Mouse (Mus musculus) urinary bladder, adult 18-20 months (tissue): ENCODE data around the gene B3galt5.

Source experiments
- DNase-seq, 2 experiments: peaks; one replicate each; pipeline ENCODE4 v3.0.0; 2022; ENCODE audit warnings: low spot score in 2 of 2, mixed read lengths in 2 of 2

The B3galt5 gene

GRCm38 (mm10) chr16:96235366-96235970 is at the start of gene B3galt5:
B3galt5 (plus strand) TSS chr16:96235801.
- no peak for DNase-seq

GRCm38 (mm10) chr16:96187619-96188018 is 48.0 kb upstream of the B3galt5 start:
- no peak for DNase-seq

GRCm38 (mm10) chr16:96191531-96192506 is 43.8 kb upstream of the B3galt5 start, which contains the start of gene Lca5l:
Lca5l (minus strand) TSS chr16:96192271.
- DNase-seq = peak; percentile 98 to 99

- peak; percentile 32 to 45 for DNase-seq
Measured at GRCm38 (mm10) chr16:96199913-96200701, 35.5 kb upstream of the B3galt5 start, which contains the start of gene Sh3bgr. Sh3bgr (plus strand) TSS chr16:96200450.

- no peak for DNase-seq
Measured at GRCm38 (mm10) chr16:96200702-96201028, 34.9 kb upstream of the B3galt5 start.

GRCm38 (mm10) chr16:96201485-96202232 is 33.9 kb upstream of the B3galt5 start:
- no peak for DNase-seq

GRCm38 (mm10) chr16:96209789-96210188 is 25.8 kb upstream of the B3galt5 start:
- DNase-seq = no peak

- no peak for DNase-seq
Measured at GRCm38 (mm10) chr16:96210856-96211255, 24.7 kb upstream of the B3galt5 start.

- DNase-seq = no peak
Measured at GRCm38 (mm10) chr16:96213027-96213426, 22.6 kb upstream of the B3galt5 start.

GRCm38 (mm10) chr16:96221491-96221890 is 14.1 kb upstream of the B3galt5 start:
- no peak for DNase-seq

GRCm38 (mm10) chr16:96221959-96222358 is 13.6 kb upstream of the B3galt5 start:
- no peak for DNase-seq

GRCm38 (mm10) chr16:96222452-96222851 is 13.1 kb upstream of the B3galt5 start:
- no peak for DNase-seq

GRCm38 (mm10) chr16:96228438-96228837 is 7.2 kb upstream of the B3galt5 start:
- DNase-seq = no peak

GRCm38 (mm10) chr16:96229044-96229555 is 6.5 kb upstream of the B3galt5 start:
- no peak for DNase-seq

GRCm38 (mm10) chr16:96230411-96230810 is 5.2 kb upstream of the B3galt5 start:
- DNase-seq = peak; percentile 28 to 57

GRCm38 (mm10) chr16:96231251-96231650 is 4.3 kb upstream of the B3galt5 start:
- DNase-seq = no peak

GRCm38 (mm10) chr16:96231974-96232373 is 3.6 kb upstream of the B3galt5 start:
- DNase-seq = no peak

GRCm38 (mm10) chr16:96233996-96234395 is 1.6 kb upstream of the B3galt5 start:
- no peak for DNase-seq

- DNase-seq = no peak
Measured at GRCm38 (mm10) chr16:96244496-96244895, 8.9 kb downstream of the B3galt5 start.

GRCm38 (mm10) chr16:96249635-96250034 is 14.0 kb downstream of the B3galt5 start:
- no peak for DNase-seq

- no peak for DNase-seq
Measured at GRCm38 (mm10) chr16:96252146-96252545, 16.5 kb downstream of the B3galt5 start.
